Mouse (Mus musculus): ENCODE results near the gene Enpp5. TPM values are rescaled to one million over a fixed set of nuclear protein-coding genes. Genes with fewer than 3 reads are reported as not detected.

Enpp5 gene
- total RNA-seq, 2 experiments from 2014 or later, result 2.5 to 3.0 TPM

DNA sequence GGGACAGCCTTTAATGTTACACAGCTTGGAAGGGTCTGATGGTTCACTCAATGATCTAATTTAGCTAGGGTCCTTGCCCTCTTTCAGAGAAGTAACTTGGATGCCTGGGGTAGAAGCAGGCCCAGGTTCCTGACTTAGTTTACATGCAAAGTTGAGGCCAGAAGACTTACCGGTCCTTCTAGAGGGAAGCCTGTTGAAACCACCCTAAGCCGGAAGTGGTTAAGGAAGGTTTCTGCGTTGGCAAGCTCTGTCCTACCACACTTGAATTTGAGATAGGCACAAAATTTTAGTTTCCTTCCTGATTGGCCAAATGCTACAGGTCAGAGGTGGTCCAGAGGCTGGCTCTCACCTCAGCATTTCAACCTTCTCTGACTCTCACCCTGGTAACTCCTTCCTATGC, 9.6 kb downstream of the Enpp5 start:
- no peak for ATAC-seq (replicated peaks; ENCODE audit: low FRiP score, poor library complexity, severe bottlenecking)

DNA sequence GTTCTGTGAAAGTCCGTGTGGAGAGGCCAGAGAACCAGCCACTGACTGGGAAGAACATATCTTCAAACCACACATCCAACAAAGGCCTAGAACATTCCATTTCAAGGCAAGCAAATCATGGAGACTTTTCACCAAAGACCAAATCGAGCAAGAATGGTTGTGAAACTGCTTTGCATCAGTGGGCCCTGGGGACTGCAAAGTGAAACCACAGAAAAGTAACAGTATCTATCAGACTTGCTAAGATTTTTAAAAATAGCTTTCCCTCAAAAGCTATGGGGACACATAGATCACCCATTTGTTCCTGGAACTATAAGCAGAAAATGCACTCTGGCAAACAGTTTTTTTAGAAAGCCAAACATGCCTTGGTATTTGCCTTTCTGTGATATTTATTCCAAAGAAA, 12.3 kb downstream of the Enpp5 start:
- no peak for ATAC-seq (replicated peaks; ENCODE audit: low FRiP score, poor library complexity, severe bottlenecking)

DNA sequence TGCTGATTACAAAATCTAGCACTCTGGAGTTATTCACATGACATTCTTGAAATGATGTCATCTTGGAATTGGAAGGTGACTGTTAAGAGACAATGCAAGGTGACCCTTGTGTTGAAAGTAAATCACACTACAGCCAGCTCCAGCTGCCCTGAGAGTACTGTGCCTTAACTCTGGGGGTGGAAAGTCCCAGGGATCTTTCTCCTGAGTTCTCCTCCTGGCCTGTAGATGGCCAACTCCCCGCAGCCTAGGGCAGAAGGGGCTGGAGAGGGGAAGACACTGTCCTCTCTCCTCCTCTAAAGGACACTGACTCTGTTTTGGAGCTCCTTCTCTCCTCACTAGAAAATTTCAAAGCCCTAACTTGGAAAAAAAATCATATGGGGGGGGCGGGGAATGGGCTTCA, 12.9 kb downstream of the Enpp5 start:
- ATAC-seq (replicated peaks; ENCODE audit: low FRiP score, poor library complexity, severe bottlenecking), result no peak

- ATAC-seq (replicated peaks; ENCODE audit: low FRiP score, poor library complexity, severe bottlenecking), result no peak
These were observed 21.9 kb downstream of the Enpp5 start for GRCm38 (mm10) chr17:44100486-44100885.

DNA sequence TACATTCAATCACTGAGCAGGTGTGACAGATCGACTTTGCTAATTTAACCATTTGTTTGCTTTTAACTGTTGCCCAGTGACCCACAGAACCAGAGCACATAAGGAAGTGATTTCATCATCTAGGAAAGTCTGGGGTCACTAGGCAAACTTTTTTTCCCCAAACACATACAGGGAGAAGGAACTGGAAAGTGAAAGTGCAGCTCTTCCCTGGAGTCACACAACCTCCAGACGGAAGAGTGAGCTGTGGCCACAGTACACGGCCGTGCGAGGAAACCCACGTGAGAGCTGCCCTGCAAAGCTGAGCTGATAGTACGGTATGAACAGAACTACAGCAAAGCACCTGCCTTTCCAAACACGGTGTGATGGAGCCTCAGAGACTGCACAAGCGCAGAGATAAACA, 22.3 kb downstream of the Enpp5 start:
- no peak for ATAC-seq (replicated peaks; ENCODE audit: low FRiP score, poor library complexity, severe bottlenecking)

- no peak for ATAC-seq (replicated peaks; ENCODE audit: low FRiP score, poor library complexity, severe bottlenecking)
These were observed 23.3 kb downstream of the Enpp5 start for GRCm38 (mm10) chr17:44101961-44102360.

- ATAC-seq (replicated peaks; ENCODE audit: low FRiP score, poor library complexity, severe bottlenecking), result peak; percentile 94
These were observed 26.9 kb downstream of the Enpp5 start, which contains the start of gene Enpp4 for GRCm38 (mm10) chr17:44105287-44106138. TSS of gene Enpp4 (minus strand) at chr17:44105809.

DNA sequence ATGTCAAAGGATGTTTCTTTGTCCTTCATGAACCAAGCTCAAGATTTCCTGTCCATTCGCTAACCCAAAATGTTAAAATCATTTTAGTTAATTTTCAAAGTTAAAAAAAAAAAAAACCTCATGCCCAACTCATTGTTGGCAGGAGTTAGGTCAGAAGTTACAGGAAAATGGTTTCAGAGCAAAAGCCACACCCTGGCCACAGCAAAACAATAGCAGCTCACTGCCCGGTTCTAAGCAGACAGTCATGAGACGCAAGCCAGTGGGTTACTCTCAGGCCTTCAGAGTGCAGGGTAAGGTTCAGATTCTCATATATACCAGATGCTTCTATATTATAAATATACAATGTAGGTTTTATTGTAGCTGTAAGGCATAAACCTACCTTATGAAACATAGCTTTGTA, 29.7 kb downstream of the Enpp5 start:
- ATAC-seq (replicated peaks; ENCODE audit: low FRiP score, poor library complexity, severe bottlenecking), result no peak

GRCm38 (mm10) chr17:44116584-44116983, 38.0 kb downstream of the Enpp5 start:
- ATAC-seq (replicated peaks; ENCODE audit: low FRiP score, poor library complexity, severe bottlenecking), result no peak

DNA sequence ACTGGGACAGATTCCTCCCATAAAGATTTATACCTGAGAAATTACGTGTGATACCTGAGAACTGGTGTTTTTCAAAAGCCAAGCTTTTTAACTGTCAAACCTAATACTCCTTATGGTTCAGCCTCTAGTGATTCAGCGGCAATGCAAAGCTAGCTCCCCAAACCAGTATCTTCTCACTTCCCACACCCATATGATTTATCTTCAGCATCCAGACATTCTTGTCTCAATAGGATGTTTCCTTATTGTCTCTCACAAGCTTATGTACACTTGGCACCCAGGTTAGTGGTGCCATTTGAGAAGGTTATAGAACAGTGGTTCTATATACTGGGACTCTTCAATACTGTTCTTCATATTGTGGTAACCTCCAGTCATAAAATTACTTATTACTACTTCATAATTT, 39.1 kb downstream of the Enpp5 start:
- ATAC-seq (replicated peaks; ENCODE audit: low FRiP score, poor library complexity, severe bottlenecking), result no peak

GRCm38 (mm10) chr17:44118231-44118630, 39.6 kb downstream of the Enpp5 start:
- no peak for ATAC-seq (replicated peaks; ENCODE audit: low FRiP score, poor library complexity, severe bottlenecking)

GRCm38 (mm10) chr17:44121366-44122100, 42.9 kb downstream of the Enpp5 start:
- ATAC-seq (replicated peaks; ENCODE audit: low FRiP score, poor library complexity, severe bottlenecking), result no peak

DNA sequence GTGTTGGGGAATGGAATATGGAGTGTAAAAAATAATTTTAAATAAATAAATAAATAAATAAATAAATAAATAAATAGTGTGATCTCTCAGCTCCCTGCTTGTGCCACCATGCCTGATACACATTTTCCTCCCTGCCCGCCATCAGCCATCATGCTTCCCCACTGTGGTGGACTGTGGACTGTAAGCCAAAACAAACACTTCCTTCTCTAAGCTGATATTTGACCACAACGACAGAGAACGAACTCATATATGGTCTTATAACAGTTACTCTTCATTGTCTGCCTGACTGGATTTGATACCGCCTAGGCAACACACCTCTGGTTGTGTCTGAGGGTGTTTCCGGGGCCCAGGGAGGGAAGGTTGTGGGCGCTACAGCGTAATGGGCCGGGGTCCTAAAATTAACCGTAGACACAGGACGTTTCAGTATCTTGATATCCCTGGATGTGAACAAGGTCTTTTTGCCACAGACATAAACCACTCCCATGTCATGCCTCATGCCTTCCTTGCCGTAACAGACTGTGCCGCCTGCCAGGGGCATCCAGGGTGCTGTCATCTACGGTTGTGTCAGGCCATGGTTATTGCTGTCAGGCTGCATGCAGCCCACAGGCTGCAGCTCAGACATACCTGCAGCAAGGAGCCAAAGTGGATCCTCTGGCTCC, 50.6 kb downstream of the Enpp5 start:
- ATAC-seq (replicated peaks; ENCODE audit: low FRiP score, poor library complexity, severe bottlenecking), result no peak

DNA sequence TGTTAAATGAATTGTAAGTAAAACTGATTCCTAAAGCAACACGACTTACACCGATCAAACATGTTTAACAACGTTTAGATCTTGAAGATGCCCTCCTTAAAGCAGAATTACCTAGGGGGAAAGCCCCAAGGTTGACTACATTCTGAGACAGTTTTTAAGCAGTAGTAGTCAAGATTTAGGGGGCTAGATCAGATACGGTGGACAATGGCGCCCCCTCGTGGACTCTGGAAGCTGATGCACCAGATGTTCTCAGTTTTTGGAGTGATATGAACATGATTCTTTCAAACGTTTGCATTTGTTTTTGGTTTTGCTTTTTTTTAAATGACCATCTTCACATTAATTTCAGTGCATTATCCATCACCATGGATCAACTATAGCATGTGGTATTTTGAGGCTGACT, 51.8 kb downstream of the Enpp5 start:
- no peak for ATAC-seq (replicated peaks; ENCODE audit: low FRiP score, poor library complexity, severe bottlenecking)

- ATAC-seq (replicated peaks; ENCODE audit: low FRiP score, poor library complexity, severe bottlenecking), result no peak
These were observed 55.5 kb downstream of the Enpp5 start for GRCm38 (mm10) chr17:44134106-44134505.

DNA sequence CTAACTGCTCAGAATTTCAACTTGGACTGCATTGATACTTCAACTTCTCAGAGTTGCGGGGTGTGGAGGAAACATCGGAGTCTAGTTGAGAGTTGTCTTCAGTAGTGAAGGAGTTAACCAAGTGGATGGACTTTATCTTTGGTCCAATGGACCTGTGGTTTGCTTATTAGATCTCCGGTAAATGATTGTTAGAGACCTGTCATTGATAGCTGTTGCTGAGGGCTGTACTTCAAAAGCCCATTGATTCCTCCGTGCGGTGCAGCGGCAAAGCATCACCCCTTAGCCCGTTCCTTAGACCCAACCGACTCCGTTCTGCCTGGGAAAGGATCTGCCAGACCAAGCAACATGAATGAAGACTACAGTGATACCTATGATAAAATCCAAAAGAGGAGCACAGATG, 55.9 kb downstream of the Enpp5 start:
- ATAC-seq (replicated peaks; ENCODE audit: low FRiP score, poor library complexity, severe bottlenecking), result no peak

DNA sequence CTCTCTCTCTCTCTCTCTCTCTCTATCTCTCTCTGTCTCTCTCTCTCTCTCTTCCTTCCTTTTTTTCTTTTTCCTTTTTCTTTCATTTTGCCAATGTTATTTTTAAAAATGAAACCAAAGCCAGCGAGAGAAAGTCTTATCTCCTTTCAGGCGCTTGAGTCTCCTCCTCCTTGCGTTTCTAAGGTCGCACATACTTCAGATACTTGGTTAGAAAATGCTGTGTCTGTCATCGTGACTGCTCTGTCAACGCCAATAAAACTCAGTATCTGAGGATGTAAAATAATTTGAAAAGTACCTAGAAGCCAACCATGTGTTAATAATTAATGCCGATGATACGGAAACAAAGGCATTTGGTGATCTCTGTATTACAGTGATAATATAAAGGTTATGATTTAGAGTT, 57.4 kb downstream of the Enpp5 start:
- ATAC-seq (replicated peaks; ENCODE audit: low FRiP score, poor library complexity, severe bottlenecking), result no peak
